Mouse (Mus musculus): ENCODE measurements around the gene Gm28042.

DNA sequence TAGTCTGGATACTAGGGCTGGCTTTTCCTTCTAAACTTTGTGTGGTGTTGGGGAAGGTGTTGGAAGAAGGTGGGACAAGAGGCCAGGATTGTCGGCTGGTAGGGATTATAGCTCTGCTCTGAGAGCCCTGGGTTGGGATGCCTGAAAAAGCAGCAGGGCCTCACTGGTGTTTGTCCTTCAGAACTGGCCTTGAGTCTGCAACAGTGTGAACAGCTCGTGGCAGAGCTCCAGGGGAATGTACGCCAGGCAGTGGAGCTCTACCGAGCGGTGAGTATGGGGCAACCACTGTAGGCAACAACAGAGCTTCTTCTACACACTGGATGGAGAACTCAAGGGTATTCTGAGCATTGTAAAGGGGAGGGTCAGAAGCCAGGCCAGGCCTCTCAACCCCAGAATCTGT lies 3.0 kb upstream of the Gm28042 start:
- TF ChIP-seq POLR2A (IDR thresholded peaks at IDR 0.05; ENCODE audit: low read depth, low read length) (no peak), CTCF (IDR thresholded peaks at IDR 0.05; ENCODE audit: extremely low read depth, insufficient read length, insufficient replicate concordance, low read depth, low read length) (no peak)

Data from small intestine, adult 2 months (tissue).